Mouse (Mus musculus): ENCODE measurements around the gene Dock9.

DNA sequence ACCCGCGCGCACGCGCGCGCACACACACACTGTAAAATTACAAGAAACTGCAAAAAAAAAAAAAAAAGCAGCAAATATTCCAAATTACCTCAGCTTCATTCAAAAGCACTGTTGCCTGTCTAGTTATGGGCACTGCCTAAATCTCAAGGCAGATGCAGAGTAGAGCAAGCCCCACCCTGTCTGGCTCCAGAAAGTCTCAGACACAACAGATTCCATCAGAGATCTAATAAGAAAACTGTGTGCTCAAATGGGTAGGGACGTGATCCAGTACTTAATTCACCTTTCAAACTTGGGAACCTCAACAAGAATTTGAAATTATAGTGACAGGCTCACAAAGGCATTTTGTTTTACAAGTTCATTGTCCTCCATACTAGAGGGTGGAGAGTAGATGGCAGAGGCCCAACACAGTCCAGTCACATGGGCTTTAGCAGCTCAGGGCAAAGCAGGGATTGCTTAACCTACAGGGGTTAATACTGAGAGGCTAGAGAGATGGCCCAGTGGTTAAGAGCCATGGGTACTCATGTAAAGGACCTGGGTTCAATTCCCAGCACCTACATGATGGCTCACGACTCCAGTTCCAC, 131.9 kb downstream of the Dock9 start:
- no peak for TF ChIP-seq CTCF (IDR thresholded peaks at IDR 0.05; ENCODE audit: insufficient read depth, low read depth, low read length)
- TF ChIP-seq POLR2A (IDR thresholded peaks at IDR 0.05; ENCODE audit: insufficient read depth, low read depth, low read length): no peak

All from olfactory bulb, adult 2 months (tissue).